Mouse (Mus musculus) embryonic fibroblast, embryonic 13.5 days (primary cell): Measurements from ENCODE around the gene Tbc1d23.

ENCODE experiments used
- CTCF ChIP-seq: IDR thresholded peaks from 2 replicates; pipeline ENCODE4 v1.5.1; 2011; ENCODE audit warnings: mild to moderate bottlenecking, control low read depth, low read length, moderate library complexity, borderline replicate concordance; ENCODE audit not compliant: insufficient read depth
- POLR2A ChIP-seq: IDR thresholded peaks from 2 replicates; pipeline ENCODE4 v1.6.1; 2011; ENCODE audit warnings: low read depth, mild to moderate bottlenecking, control low read depth, low read length, moderate library complexity

- TF ChIP-seq POLR2A, result no peak
- TF ChIP-seq CTCF, result no peak
Observed at GRCm38 (mm10) chr16:57157076-57157475, 74.2 kb downstream of the Tbc1d23 start.
